Mouse (Mus musculus) thymus, postnatal 36 days (tissue): ENCODE measurements at regions not wholly inside any gene's neighbourhood (a gene's known extent, or its start where the extent isn't known, plus 50 kb on each side); places are given as distances from the start of the nearest gene placed in this dataset.
"Not testable (repeated sequence)": the region's sequence is repeated elsewhere in the genome, so short reads cannot be mapped to it uniquely, and the experiment has no call there.

Experiments used
- DNase-seq, 2 experiments: peaks; one replicate each; pipeline ENCODE4 v3.0.0; 2022; ENCODE audit warnings: mixed read lengths in 2 of 2

GRCm38 (mm10) chr2:92664939-92665338 is 65.4 kb downstream of the Chst1 start:
- DNase-seq: no peak

GRCm38 (mm10) chr2:92667192-92667591 is 67.7 kb downstream of the Chst1 start:
- no peak for DNase-seq

GRCm38 (mm10) chr2:92667756-92668155 is 68.2 kb downstream of the Chst1 start:
- no peak for DNase-seq

- not testable (repeated sequence) for DNase-seq
Observed at GRCm38 (mm10) chr2:92669431-92670081, 70.0 kb downstream of the Chst1 start.

GRCm38 (mm10) chr2:92671586-92671985 is 72.1 kb downstream of the Chst1 start:
- DNase-seq: peak; percentile 9

- no peak for DNase-seq
Observed at GRCm38 (mm10) chr2:92672106-92672505, 72.6 kb downstream of the Chst1 start.

- no peak for DNase-seq
Observed at GRCm38 (mm10) chr2:92673064-92673813, 73.7 kb downstream of the Chst1 start.

GRCm38 (mm10) chr2:92673931-92674330 is 74.4 kb downstream of the Chst1 start:
- no peak for DNase-seq

- DNase-seq: no peak
Observed at GRCm38 (mm10) chr2:92675247-92675646, 75.7 kb downstream of the Chst1 start.

- DNase-seq: no peak
Observed at GRCm38 (mm10) chr2:92678276-92678930, 78.9 kb downstream of the Chst1 start.

- no peak for DNase-seq
Observed at GRCm38 (mm10) chr2:92678999-92679704, 79.6 kb downstream of the Chst1 start.

GRCm38 (mm10) chr2:92682256-92682655 is 82.7 kb downstream of the Chst1 start:
- no peak for DNase-seq

GRCm38 (mm10) chr2:92687702-92688101 is 88.2 kb downstream of the Chst1 start:
- DNase-seq: no peak

- no peak for DNase-seq
Observed at GRCm38 (mm10) chr2:92689203-92689602, 89.7 kb downstream of the Chst1 start.

GRCm38 (mm10) chr2:92690304-92690703 is 90.8 kb downstream of the Chst1 start:
- no peak for DNase-seq

- DNase-seq: no peak
Observed at GRCm38 (mm10) chr2:92691438-92691837, 91.9 kb downstream of the Chst1 start.

GRCm38 (mm10) chr2:92692623-92693022 is 93.1 kb downstream of the Chst1 start:
- DNase-seq: no peak

GRCm38 (mm10) chr2:92693024-92693423 is 93.5 kb downstream of the Chst1 start:
- DNase-seq: no peak

GRCm38 (mm10) chr2:92694797-92695196 is 95.3 kb downstream of the Chst1 start:
- no peak for DNase-seq

- DNase-seq: no peak
Observed at GRCm38 (mm10) chr2:92695869-92696268, 96.4 kb downstream of the Chst1 start.

- DNase-seq: no peak
Observed at GRCm38 (mm10) chr2:92697721-92698120, 98.2 kb downstream of the Chst1 start.

- DNase-seq: no peak
Observed at GRCm38 (mm10) chr2:92699360-92699759, 99.9 kb downstream of the Chst1 start.

GRCm38 (mm10) chr2:92704035-92704434 is 104.5 kb downstream of the Chst1 start:
- no peak for DNase-seq
